Mouse (Mus musculus) thymus, postnatal 10 days (tissue): ENCODE results near the gene Sugt1.

Experiments used
- DNase-seq, 2 experiments: peaks; one replicate each; pipeline ENCODE4 v3.0.0; 2021; ENCODE audit warnings: low spot score in 2 of 2

Gene Sugt1

DNA sequence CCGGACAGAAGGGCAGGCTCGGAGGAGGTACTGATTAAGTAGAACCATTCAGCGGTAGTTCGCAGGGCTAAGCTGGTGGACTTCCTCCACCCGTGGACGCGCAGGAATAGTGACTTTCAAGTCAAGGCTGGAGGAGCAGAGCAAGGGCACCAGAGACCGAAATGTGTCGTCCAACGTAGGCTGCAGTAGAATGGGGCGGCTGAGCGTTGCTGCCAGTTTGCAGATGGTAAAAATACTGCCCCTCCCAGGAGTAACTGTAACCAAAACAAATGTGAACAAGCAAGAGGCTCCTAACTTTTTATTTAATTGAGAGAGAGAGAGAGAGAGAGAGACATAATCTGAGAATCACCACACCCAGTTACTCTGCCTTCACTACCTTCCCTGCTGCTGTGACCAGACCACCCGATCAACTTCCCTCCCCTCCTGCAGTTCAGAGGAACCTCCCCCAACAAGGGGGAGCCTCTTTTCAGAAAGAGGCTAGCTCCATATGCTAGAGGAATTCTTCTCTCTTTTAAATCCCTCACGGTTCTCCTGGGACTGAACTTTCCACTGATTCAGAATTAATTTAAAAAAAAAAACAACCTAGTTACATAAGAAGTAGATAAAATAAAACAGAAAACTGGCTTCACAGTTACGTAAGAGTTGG, 89.7 kb downstream of the Sugt1 start:
- no peak for DNase-seq

DNA sequence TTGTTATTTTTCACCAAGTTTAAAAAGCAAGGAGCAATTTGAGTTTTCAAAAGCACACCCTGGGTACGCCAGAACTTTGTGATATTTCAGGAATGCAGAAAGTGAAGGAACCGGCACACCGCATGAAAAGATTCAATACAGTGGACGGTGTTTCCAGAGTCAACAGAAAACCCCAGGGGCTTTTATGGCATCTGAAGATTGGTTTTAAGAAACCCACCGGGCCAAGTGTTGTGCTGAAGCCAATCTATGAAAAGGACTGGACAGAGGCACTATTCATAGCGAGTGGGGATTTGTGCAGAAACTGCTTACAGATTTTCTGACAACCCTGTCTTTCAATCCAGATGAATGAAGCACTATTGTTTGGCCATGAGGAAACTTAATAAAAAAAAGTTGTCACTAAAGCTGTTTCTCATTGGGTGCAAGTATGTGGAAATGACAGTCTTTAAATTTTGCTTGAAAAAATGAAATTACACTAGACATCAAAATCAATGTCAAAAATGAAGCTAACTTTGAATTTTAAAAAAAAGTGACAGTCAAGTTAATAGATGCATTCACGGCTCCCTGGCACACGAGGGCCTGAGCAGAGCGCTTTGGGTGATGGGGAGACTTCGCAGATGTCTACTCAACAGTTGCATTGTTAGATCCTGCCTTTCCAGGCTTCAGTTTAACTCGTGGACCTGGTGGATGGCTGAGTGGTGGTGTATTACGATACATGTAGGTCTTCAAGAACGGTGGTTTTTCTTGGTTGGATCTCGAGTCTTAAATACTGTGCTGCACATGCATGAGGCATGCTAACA, 90.6 kb downstream of the Sugt1 start:
- no peak for DNase-seq

DNA sequence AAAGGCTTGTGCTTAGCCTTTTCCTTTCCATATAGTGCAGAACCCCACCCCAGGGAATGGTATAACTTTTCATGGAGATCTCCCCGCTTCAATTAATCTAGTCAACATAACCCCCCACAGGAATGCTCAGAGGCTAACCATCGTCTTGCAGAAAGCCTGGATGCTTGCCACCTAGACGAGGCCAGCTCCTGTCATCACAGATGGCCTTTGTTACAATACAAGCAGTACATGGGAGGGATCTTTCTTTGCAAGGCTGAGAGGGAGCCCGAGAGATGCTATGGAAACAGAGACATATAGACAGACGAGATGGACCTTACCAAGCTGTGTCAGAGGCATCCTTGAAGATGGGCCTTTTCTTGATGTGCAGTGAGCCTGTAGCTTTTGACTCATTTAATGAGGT, 93.2 kb downstream of the Sugt1 start:
- no peak for DNase-seq
